Comparison of ENCODE assay signal across 14 mouse cellular contexts in the genomic region with DNA sequence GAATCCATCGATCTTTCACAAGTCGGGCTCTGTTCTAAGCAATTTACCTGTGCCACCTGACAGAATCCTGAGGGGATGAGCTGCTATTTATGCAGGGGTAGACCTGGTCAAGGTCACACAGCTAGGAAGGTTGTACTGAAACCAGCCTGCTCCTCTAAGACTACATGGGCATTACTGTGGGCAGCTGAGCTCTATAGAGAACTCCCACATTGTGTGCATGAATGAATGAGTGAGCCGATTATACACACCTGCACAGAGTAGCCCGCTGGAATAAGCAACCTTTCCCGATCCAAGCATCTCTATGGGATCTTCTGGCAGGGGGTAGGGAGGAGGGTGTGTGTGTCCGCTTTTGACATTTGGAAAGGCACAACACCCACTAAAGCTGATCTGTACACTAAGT. TPM values are rescaled to one million over a fixed set of nuclear protein-coding genes. Genes with fewer than 3 reads are reported as not detected.
DNase-seq lines count a peak whose midpoint lies in the region; ATAC-seq and TF ChIP-seq lines count a peak whose summit lies in the region.
"Had no signal": no experiment of that assay in that cellular context is flagged by ENCODE, and none has a peak within 500 bp of the region (broad histone marks: within the 10 kb centered on the region; RNA-seq: fewer than 3 reads in every experiment).

No protein-coding gene starts in this region.

- no peak for DNase-seq in heart, postnatal 0 days (ENCODE audit: low spot score)
- DNase-seq in heart, postnatal 36 days, result no peak
- no peak for DNase-seq in forebrain, embryonic 14.5 days (ENCODE audit: low spot score)
- no peak for DNase-seq in embryo, embryonic 11 days
- DNase-seq in right cerebral cortex, postnatal 10 days (ENCODE audit: low spot score in 2 of 2), result no peak
- DNase-seq: right cerebral cortex, postnatal 4 days; thymus, adult 18-20 months had no signal

- no peaks in the 10 kb centered on the region for H3K27me3 ChIP-seq in heart, postnatal 0 days (ENCODE audit: control insufficient read depth, insufficient read depth, low read length)
- no peaks in the 10 kb centered on the region for H3K27me3 ChIP-seq in ES-Bruce4 (ENCODE audit: control insufficient read depth, insufficient read depth, low read length, poor library complexity, severe bottlenecking)
- H3K27me3 ChIP-seq in forebrain, embryonic 14.5 days (replicated peaks; ENCODE audit: control insufficient read depth, insufficient read depth, low read length), result no peaks in the 10 kb centered on the region
- no peaks in the 10 kb centered on the region for H3K27me3 ChIP-seq in limb, embryonic 12.5 days

- no peak overlapping the region for H3K4me2 ChIP-seq in heart, postnatal 0 days (ENCODE audit: low read depth, low read length)
- H3K4me2 ChIP-seq in forebrain, embryonic 14.5 days (ENCODE audit: low read length), result no peak overlapping the region
- no peak overlapping the region for H3K4me2 ChIP-seq in limb, embryonic 12.5 days

- peaks cover 15% of the 10 kb centered on the region for H3K4me1 ChIP-seq in heart, postnatal 0 days (ENCODE audit: control insufficient read depth, insufficient read depth)
- H3K4me1 ChIP-seq in ES-Bruce4 (ENCODE audit: control insufficient read depth, insufficient read depth, low read length), result peaks cover 4% of the 10 kb centered on the region
- peaks cover 6% of the 10 kb centered on the region; the same call in 1 of the 2 replicates for H3K4me1 ChIP-seq in forebrain, embryonic 14.5 days (ENCODE audit: control insufficient read depth, insufficient read depth, low read length)
- peaks cover 15% of the 10 kb centered on the region for H3K4me1 ChIP-seq in limb, embryonic 12.5 days (replicated peaks)

- no peak overlapping the region for H3K4me3 ChIP-seq in heart, postnatal 0 days (ENCODE audit: low read depth, low read length)
- peak overlapping the region; percentile 45; the same call in 1 of the 2 replicates for H3K4me3 ChIP-seq in ES-Bruce4 (ENCODE audit: low read depth, low read length)
- no peak overlapping the region for H3K4me3 ChIP-seq in forebrain, embryonic 14.5 days (ENCODE audit: low read depth, low read length)
- H3K4me3 ChIP-seq in limb, embryonic 12.5 days (replicated peaks), result no peak overlapping the region

- TF ChIP-seq EP300 in heart, postnatal 0 days (IDR thresholded peaks at IDR 0.05; ENCODE audit: low read depth), result no peak
- no peak for TF ChIP-seq EP300 in ES-Bruce4 (IDR thresholded peaks at IDR 0.05; ENCODE audit: insufficient read depth, low read depth, low read length)

- intact Hi-C loops in heart, postnatal 36 days (cut with DNase I), result no loop called here

- no peak for ATAC-seq in heart, postnatal 0 days (ENCODE audit: insufficient read depth, low read depth)
- peak; percentile 35; the same call in 1 of the 2 replicates for ATAC-seq in forebrain, embryonic 14.5 days
- ATAC-seq in limb, embryonic 12.5 days (ENCODE audit: insufficient number of reproducible peaks, insufficient read depth, low FRiP score, low TSS enrichment, low read depth), result 0 out of 2 replicates have a peak, but pooled peaks have one; percentile 9

- WGBS in heart, postnatal 0 days, result 61% methylated on average over 6 of the region's 6 CpGs
- WGBS in forebrain, embryonic 14.5 days, result 78% methylated on average over 6 of the region's 6 CpGs
- 74% methylated on average over 6 of the region's 6 CpGs for WGBS in limb, embryonic 12.5 days

- no peaks in the 10 kb centered on the region for H3K9me3 ChIP-seq in heart, postnatal 0 days (replicated peaks; ENCODE audit: control insufficient read depth, low read length)
- peaks cover 3% of the 10 kb centered on the region; the same call in 1 of the 2 replicates for H3K9me3 ChIP-seq in ES-Bruce4 (replicated peaks; ENCODE audit: control insufficient read depth, insufficient read depth, low read length, poor library complexity, severe bottlenecking)
- H3K9me3 ChIP-seq in forebrain, embryonic 14.5 days (replicated peaks; ENCODE audit: control insufficient read depth, low read length), result no peaks in the 10 kb centered on the region
- H3K9me3 ChIP-seq in limb, embryonic 12.5 days, result no peaks in the 10 kb centered on the region

- H3K9ac ChIP-seq in heart, postnatal 0 days (replicated peaks; ENCODE audit: low read depth, low read length), result no peak overlapping the region
- H3K9ac ChIP-seq in ES-Bruce4 (ENCODE audit: low read depth, poor library complexity, severe bottlenecking), result peak overlapping the region; percentile 41
- H3K9ac ChIP-seq in forebrain, embryonic 14.5 days (ENCODE audit: low read length), result no peak overlapping the region
- H3K9ac ChIP-seq in limb, embryonic 12.5 days (replicated peaks), result no peak overlapping the region

- no peaks in the 10 kb centered on the region for H3K36me3 ChIP-seq in heart, postnatal 0 days (replicated peaks; ENCODE audit: control insufficient read depth, insufficient read depth, low read length)
- H3K36me3 ChIP-seq in ES-Bruce4 (ENCODE audit: control insufficient read depth, insufficient read depth, low read length, poor library complexity, severe bottlenecking), result no peaks in the 10 kb centered on the region
- no peaks in the 10 kb centered on the region for H3K36me3 ChIP-seq in forebrain, embryonic 14.5 days (ENCODE audit: control insufficient read depth, insufficient read depth, low read length)
- H3K36me3 ChIP-seq in limb, embryonic 12.5 days, result no peaks in the 10 kb centered on the region

- no peak for TF ChIP-seq POLR2A in ES-Bruce4 (IDR thresholded peaks at IDR 0.05; ENCODE audit: insufficient read depth, low read length)

- peak overlapping the region; percentile 71; the same call in 1 of the 2 replicates for H3K27ac ChIP-seq in heart, postnatal 0 days (ENCODE audit: low read depth)
- H3K27ac ChIP-seq in ES-Bruce4 (ENCODE audit: insufficient read depth, low read length), result peak overlapping the region; percentile 93
- H3K27ac ChIP-seq in forebrain, embryonic 14.5 days (ENCODE audit: low read depth, low read length), result no peak overlapping the region
- peak overlapping the region; percentile 76; the same call in 1 of the 2 replicates for H3K27ac ChIP-seq in limb, embryonic 12.5 days

- TF ChIP-seq CTCF in heart, postnatal 0 days (IDR thresholded peaks at IDR 0.05; ENCODE audit: low read depth), result no peak
- TF ChIP-seq CTCF in ES-Bruce4 (IDR thresholded peaks at IDR 0.05; ENCODE audit: low read depth, low read length), result no peak

RNA-seq across cellular contexts. Expression of a gene that starts 31.8 kb away (rescaled TPM):
- not detected in 2 replicates for total RNA-seq in heart, postnatal 0 days (2014; rRNA removed; ENCODE audit: low replicate concordance)
- polyA plus RNA-seq in heart, postnatal 0 days (2015; fragmentation: Nextera tagmentation; extraction: Ambion mirVana), result not detected in 2 replicates
- not detected for total RNA-seq in heart, postnatal 36 days (2021)
- polyA plus RNA-seq in ES-Bruce4 (2011; ENCODE audit: insufficient read depth, insufficient read length, low read depth, missing spikeins), result not detected in 2 replicates
- not detected in 2 replicates for polyA plus RNA-seq in forebrain, embryonic 14.5 days (2014; fragmentation: Nextera tagmentation; extraction: Ambion mirVana)
- not detected in 2 replicates for polyA plus RNA-seq in limb, embryonic 12.5 days (2016; fragmentation: Nextera tagmentation; extraction: Ambion mirVana)
- total RNA-seq: heart, adult 8-10 months; layer of hippocampus, postnatal 10 days had no signal
- polyA plus RNA-seq: embryonic facial prominence, embryonic 14.5 days; lung, embryonic 16.5 days; neural tube, embryonic 11.5 days had no signal

RNA-seq across cellular contexts. Expression of a gene that starts 46.3 kb away (rescaled TPM):
- total RNA-seq in heart, postnatal 0 days (2014; rRNA removed; ENCODE audit: low replicate concordance), result 0.08 and 1.0 TPM in 2 replicates
- polyA plus RNA-seq in heart, postnatal 0 days (2015; fragmentation: Nextera tagmentation; extraction: Ambion mirVana), result 4.8 and 5.5 TPM in 2 replicates
- total RNA-seq in heart, postnatal 36 days (2021), result under 1 TPM; 0.39 to 0.60 TPM
- 0.99 and 1.2 TPM in 2 replicates for polyA plus RNA-seq in ES-Bruce4 (2011; ENCODE audit: insufficient read depth, insufficient read length, low read depth, missing spikeins)
- 1.2 and 2.0 TPM in 2 replicates for polyA plus RNA-seq in forebrain, embryonic 14.5 days (2014; fragmentation: Nextera tagmentation; extraction: Ambion mirVana)
- 4.6 and 6.3 TPM in 2 replicates for polyA plus RNA-seq in limb, embryonic 12.5 days (2016; fragmentation: Nextera tagmentation; extraction: Ambion mirVana)

RNA-seq across cellular contexts. Expression of a gene that starts 48.6 kb away (rescaled TPM):
- total RNA-seq in heart, postnatal 0 days (2014; rRNA removed; ENCODE audit: low replicate concordance), result 16.0 and 16.9 TPM in 2 replicates
- 11.9 and 12.4 TPM in 2 replicates for polyA plus RNA-seq in heart, postnatal 0 days (2015; fragmentation: Nextera tagmentation; extraction: Ambion mirVana)
- 10 to 100 TPM; 18.9 to 19.9 TPM for total RNA-seq in heart, postnatal 36 days (2021)
- polyA plus RNA-seq in ES-Bruce4 (2011; ENCODE audit: insufficient read depth, insufficient read length, low read depth, missing spikeins), result 87.5 and 88.6 TPM in 2 replicates
- 22.4 and 26.7 TPM in 2 replicates for polyA plus RNA-seq in forebrain, embryonic 14.5 days (2014; fragmentation: Nextera tagmentation; extraction: Ambion mirVana)
- polyA plus RNA-seq in limb, embryonic 12.5 days (2016; fragmentation: Nextera tagmentation; extraction: Ambion mirVana), result 43.4 and 49.7 TPM in 2 replicates
